Mouse (Mus musculus) E14TG2a.4 (cell line): ENCODE measurements around the gene Diaph3.

Experiments used
- CTCF ChIP-seq: conservative IDR thresholded peaks from 2 replicates; pipeline ENCODE4 v1.5.1; 2014; ENCODE audit warnings: low read length
- NANOG ChIP-seq: IDR thresholded peaks from 2 replicates; pipeline ENCODE4 v1.6.1; 2014; ENCODE audit warnings: borderline replicate concordance, low read length, mixed read lengths

DNA sequence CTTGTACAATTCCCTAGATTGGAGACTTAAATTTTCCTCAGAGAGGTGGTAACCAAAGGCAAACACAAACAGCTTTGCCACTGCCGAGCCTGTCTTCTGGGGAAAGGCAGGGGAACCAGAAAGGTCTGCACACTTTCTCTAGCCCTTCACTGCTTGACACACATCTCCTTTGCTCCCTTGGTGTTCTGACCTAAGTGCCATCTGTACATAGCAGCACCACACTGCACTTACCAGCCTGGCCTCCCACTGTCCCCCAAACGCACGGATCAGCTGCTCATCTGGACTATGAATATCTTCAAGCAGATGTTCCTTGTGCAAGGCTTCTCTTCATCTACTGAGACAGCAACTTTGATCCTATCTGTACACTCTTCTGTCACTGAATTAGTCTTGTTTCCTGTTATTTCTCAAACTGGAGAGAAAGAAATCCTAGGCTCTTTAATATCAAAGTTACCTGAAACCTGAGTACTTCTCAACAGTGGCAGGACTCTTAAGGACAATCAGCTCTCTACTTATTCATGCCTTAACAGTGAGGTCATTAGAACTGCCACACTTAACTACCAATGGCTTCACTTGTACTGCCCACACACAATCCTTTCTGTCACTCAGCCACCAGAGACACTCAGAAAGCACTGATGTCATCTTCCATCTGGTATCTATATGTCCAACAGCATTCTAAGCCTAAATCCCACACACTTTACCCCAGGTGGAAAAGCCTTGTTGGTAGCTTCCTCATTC is 251.8 kb downstream of the Diaph3 start:
- TF ChIP-seq CTCF = no peak
- TF ChIP-seq NANOG = no peak
